Mouse (Mus musculus) stomach, embryonic 14.5 days (tissue): Measurements from ENCODE around the gene Casc1. TPM values are rescaled to one million over a fixed set of nuclear protein-coding genes. Genes with fewer than 3 reads are reported as not detected.
A peak's percentile ranks its signal among the peaks of the same experiment; 100 is the strongest.

ENCODE experiments used
- ATAC-seq: fragments of 200-750 bp; cut with Nextera tagmentation; 2 replicates; pipeline ENCODE4 v1.8.0; 2017; ENCODE audit warnings: low read depth, moderate TSS enrichment; ENCODE audit not compliant: insufficient number of reproducible peaks, insufficient read depth, low FRiP score
- H3K27ac ChIP-seq: fragments of 300-500 bp; sonication (generic); 2 replicates; pipeline ENCODE4 v1.5.1; 2014; ENCODE audit warnings: mild to moderate bottlenecking, low read length, moderate library complexity, mixed read lengths
- H3K27me3 ChIP-seq: fragments of 300-500 bp; sonication (generic); 2 replicates; pipeline ENCODE4 v1.6.1; 2014; ENCODE audit warnings: low read length, control low read depth, mixed read lengths; ENCODE audit not compliant: control insufficient read depth, insufficient read depth
- H3K36me3 ChIP-seq: fragments of 300-500 bp; sonication (generic); 2 replicates; pipeline ENCODE4 v1.6.1; 2014; ENCODE audit warnings: mild to moderate bottlenecking, control low read depth, low read length, moderate library complexity, mixed read lengths; ENCODE audit not compliant: control insufficient read depth, insufficient read depth
- H3K4me1 ChIP-seq: fragments of 300-500 bp; sonication (generic); 2 replicates; pipeline ENCODE4 v1.6.1; 2014; ENCODE audit warnings: low read length, control low read depth, mixed read lengths; ENCODE audit not compliant: control insufficient read depth, insufficient read depth
- H3K4me2 ChIP-seq: fragments of 300-500 bp; sonication (generic); replicated peaks from 2 replicates; pipeline ENCODE4 v1.6.1; 2014; ENCODE audit warnings: low read depth, low read length, control low read depth
- H3K4me3 ChIP-seq: fragments of 300-500 bp; sonication (generic); 2 replicates; pipeline ENCODE4 v1.5.1; 2014; ENCODE audit warnings: low read depth, low read length, control low read depth
- H3K9ac ChIP-seq: fragments of 300-500 bp; sonication (generic); replicated peaks from 2 replicates; pipeline ENCODE4 v1.6.1; 2014; ENCODE audit warnings: low read depth, mild to moderate bottlenecking, control low read depth, low read length, moderate library complexity, mixed read lengths
- H3K9me3 ChIP-seq: fragments of 300-500 bp; sonication (generic); 2 replicates; pipeline ENCODE4 v1.6.1; 2016; ENCODE audit warnings: low read depth, low read length, control low read depth; ENCODE audit not compliant: control insufficient read depth
- WGBS: fragments of 180-500 bp; shearing (Covaris S2); extraction: QIAGEN DNeasy Blood & Tissue Kit; methylation state at CpG from one replicate; pipeline ENCODE4 v1.1.7; 2014; 5-methylcytosine and 5-hydroxymethylcytosine counted together
- polyA plus RNA-seq: library from polyadenylated mRNA; unstranded; fragments of >200 nt; fragmentation: Nextera tagmentation; extraction: Ambion mirVana; gene quantifications from 2 replicates; pipeline ENCODE4 v1.2.1, GENCODE M21; 2014

The Casc1 gene
- polyA plus RNA-seq, 1 experiment from 2014 or later = 0.74 TPM

DNA sequence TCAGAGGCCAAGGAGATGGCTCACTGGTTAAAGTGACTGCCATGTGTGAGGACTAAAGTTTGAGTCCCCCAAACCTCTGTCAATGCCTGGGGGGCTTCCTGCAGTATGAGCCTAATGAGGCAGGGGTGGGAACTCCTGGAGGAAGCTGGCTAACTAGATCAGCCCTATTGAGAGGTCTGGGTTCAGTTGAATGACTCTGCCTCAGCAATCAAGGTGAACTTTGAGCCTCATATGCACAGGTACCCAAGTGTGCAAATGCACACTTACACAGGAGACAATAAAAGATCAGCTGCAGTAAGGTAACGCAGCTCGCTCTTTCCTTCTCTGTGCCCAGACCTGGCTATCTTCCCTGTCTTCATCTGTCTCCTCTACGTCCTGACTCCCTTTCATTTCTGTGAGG is 17.8 kb downstream of the Casc1 start:
- Histone ChIP-seq H3K4me2 (no peak overlapping the region), H3K27me3 (no peaks in the 10 kb centered on the region), H3K4me3 (no peak overlapping the region), H3K36me3 (no peaks in the 10 kb centered on the region), H3K4me1 (no peaks in the 10 kb centered on the region), H3K27ac (no peak overlapping the region), H3K9me3 (no peaks in the 10 kb centered on the region), H3K9ac (no peak overlapping the region)
- WGBS = 82% methylated on average over 3 of the region's 3 CpGs
- no peak for ATAC-seq

DNA sequence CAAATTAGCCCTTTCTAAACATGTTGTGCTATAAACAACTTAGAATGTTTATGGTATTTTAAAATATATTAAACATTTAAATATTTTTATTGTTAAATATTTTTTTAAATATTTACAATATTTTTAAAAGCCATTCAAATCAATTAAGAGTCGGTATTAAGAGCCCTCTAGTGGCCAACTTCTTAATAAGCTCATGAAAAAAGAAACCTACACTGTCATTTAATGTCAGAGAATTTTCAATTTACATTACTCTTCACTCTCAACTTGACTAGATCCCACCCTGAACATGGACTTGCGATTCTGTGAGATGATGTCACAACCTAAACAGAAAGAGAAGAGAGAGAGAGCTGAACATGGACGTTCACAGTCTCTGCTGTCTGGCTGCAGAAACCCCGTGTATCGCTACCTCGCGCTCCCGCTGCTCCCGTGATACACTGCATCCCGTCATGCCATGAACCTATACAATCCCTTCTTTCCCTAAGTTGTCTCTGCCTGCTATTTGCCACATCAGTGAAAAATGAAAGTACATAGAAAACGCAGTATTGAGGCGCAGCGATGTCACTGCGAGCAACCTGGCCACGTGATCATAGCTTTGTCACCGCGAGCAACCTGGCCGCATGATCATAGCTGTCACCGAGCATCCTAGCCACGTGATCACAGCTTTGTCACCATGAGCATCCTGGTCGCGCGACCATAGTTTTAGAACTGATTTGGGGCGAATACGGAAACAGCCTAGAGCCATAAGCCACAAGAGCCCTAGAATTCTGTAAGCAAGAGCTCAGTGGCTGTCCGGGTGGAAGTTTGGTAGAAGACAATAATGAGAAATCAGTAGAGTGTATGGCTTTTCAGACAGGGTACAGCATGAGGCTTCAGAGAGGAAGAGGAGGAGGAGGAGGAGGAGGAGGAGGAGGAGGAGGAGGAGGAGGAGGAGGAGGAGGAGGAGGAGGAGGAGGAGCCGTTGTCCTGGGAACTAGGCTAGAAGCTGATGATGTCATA is 23.4 kb downstream of the Casc1 start:
- Histone ChIP-seq H3K4me3 (peak overlapping the region; percentile 16), H3K27ac (no peak overlapping the region), H3K9ac (no peak overlapping the region), H3K4me2 (peak overlapping the region; percentile 39), H3K4me1 (no peaks in the 10 kb centered on the region), H3K36me3 (no peaks in the 10 kb centered on the region), H3K9me3 (no peaks in the 10 kb centered on the region), H3K27me3 (no peaks in the 10 kb centered on the region)
- ATAC-seq = no peak
- WGBS = 57% methylated on average over 27 of the region's 27 CpGs

DNA sequence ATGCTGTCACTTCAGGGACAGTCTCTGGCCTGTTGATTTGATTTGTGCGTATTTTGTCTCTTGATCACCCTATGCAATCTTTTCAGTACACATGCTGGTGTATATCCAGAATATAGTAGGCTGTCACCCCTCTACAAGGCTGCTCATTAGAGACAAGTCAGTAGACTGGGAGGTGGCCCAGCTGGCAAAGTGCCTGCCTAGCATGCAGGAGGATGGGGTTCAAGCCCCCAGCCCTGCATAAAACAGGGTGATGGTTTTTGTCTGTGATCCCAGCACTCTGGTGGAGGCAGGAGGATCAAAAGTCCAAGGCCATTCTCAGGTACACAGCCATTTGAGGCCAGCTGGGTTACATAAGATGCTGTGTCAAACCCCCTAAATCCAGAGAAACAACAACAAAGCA is 24.7 kb downstream of the Casc1 start:
- Histone ChIP-seq H3K4me3 (no peak overlapping the region), H3K4me1 (no peaks in the 10 kb centered on the region), H3K4me2 (no peak overlapping the region), H3K9ac (no peak overlapping the region), H3K9me3 (no peaks in the 10 kb centered on the region), H3K27me3 (no peaks in the 10 kb centered on the region), H3K36me3 (no peaks in the 10 kb centered on the region), H3K27ac (no peak overlapping the region)
- 88% methylated on average over 1 of the region's 1 CpGs for WGBS
- no peak for ATAC-seq

GRCm38 (mm10) chr6:145182044-145182443 is 28.8 kb downstream of the Casc1 start:
- Histone ChIP-seq H3K9me3 (no peaks in the 10 kb centered on the region), H3K9ac (no peak overlapping the region), H3K4me3 (no peak overlapping the region), H3K36me3 (no peaks in the 10 kb centered on the region), H3K27me3 (no peaks in the 10 kb centered on the region), H3K4me2 (no peak overlapping the region), H3K4me1 (no peaks in the 10 kb centered on the region), H3K27ac (no peak overlapping the region)
- no peak for ATAC-seq
- WGBS = 58% methylated on average over 8 of the region's 8 CpGs

DNA sequence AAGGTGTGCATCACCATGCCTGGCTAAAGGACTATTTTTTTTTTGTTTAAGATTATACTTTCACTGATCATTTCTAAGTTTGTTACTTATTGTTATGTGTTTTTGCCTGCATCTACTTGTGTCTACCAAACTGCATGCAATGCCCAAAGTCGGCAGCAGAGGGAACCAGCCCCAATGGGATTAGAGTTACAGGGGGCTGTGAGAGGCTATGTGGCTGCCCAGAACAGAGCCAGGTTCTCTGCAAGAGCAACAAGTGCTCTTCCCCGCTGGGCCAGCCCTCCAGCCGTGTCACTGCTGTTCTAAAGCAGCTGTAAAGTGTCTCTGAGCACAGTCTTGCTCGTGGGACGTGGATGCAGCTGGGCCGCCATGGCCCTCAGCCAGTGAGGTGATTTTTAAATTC is 31.1 kb downstream of the Casc1 start:
- Histone ChIP-seq H3K9ac (no peak overlapping the region), H3K4me2 (no peak overlapping the region), H3K27ac (no peak overlapping the region), H3K4me1 (peaks cover 7% of the 10 kb centered on the region; the same call in 1 of the 2 replicates), H3K36me3 (no peaks in the 10 kb centered on the region), H3K9me3 (no peaks in the 10 kb centered on the region), H3K4me3 (no peak overlapping the region), H3K27me3 (no peaks in the 10 kb centered on the region)
- 38% methylated on average over 6 of the region's 6 CpGs for WGBS
- no peak for ATAC-seq

- no peaks in the 10 kb centered on the region for H3K36me3 ChIP-seq
- no peak for ATAC-seq
- no peak overlapping the region for H3K4me3 ChIP-seq
- peaks cover 24% of the 10 kb centered on the region; the same call in 1 of the 2 replicates for H3K4me1 ChIP-seq
- no peak overlapping the region for H3K4me2 ChIP-seq
- H3K9me3 ChIP-seq = no peaks in the 10 kb centered on the region
- no peaks in the 10 kb centered on the region for H3K27me3 ChIP-seq
- H3K9ac ChIP-seq = no peak overlapping the region
- H3K27ac ChIP-seq = no peak overlapping the region
- 56% methylated on average over 10 of the region's 10 CpGs for WGBS
Measured at GRCm38 (mm10) chr6:145176474-145176873, 34.3 kb downstream of the Casc1 start.

- H3K27ac ChIP-seq = no peak overlapping the region
- no peaks in the 10 kb centered on the region for H3K27me3 ChIP-seq
- H3K9ac ChIP-seq = no peak overlapping the region
- no peak overlapping the region for H3K4me2 ChIP-seq
- ATAC-seq = peak; percentile 33; the same call in 1 of the 2 replicates
- H3K4me1 ChIP-seq = peaks cover 24% of the 10 kb centered on the region; the same call in 1 of the 2 replicates
- H3K9me3 ChIP-seq = no peaks in the 10 kb centered on the region
- H3K4me3 ChIP-seq = no peak overlapping the region
- 36% methylated on average over 9 of the region's 9 CpGs for WGBS
- no peaks in the 10 kb centered on the region for H3K36me3 ChIP-seq
Measured at GRCm38 (mm10) chr6:145175571-145175981, 35.2 kb downstream of the Casc1 start.

DNA sequence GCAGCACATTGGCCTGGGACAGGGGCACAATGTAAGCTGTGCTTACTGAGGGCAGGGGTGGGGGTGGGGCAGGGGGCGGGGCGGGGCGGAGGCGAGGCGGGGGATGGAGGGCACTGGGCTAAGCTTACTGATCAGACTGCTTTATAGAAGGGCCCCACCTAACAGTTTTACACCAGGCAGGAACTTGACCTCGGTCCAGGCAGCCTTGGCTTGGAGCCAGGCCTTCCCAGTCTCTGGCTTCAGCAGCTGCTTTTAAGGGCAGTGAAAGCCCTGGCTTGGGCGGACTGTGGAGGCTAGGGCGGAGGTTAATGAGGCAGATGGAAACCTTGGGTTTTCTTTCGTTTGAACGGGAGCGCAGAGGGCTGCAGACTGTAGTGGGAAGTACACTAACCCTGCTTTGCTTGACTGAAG is 37.0 kb downstream of the Casc1 start:
- no peaks in the 10 kb centered on the region for H3K36me3 ChIP-seq
- ATAC-seq = peak; percentile 85
- peaks cover 24% of the 10 kb centered on the region; the same call in 1 of the 2 replicates for H3K4me1 ChIP-seq
- no peak overlapping the region for H3K9ac ChIP-seq
- no peaks in the 10 kb centered on the region for H3K9me3 ChIP-seq
- H3K27ac ChIP-seq = peak overlapping the region; percentile 36; the same call in 1 of the 2 replicates
- H3K27me3 ChIP-seq = no peaks in the 10 kb centered on the region
- 3% methylated on average over 11 of the region's 11 CpGs for WGBS
- H3K4me2 ChIP-seq = peak overlapping the region; percentile 31
- H3K4me3 ChIP-seq = no peak overlapping the region
